Mouse (Mus musculus) CH12.LX (cell line): ENCODE results near the gene Fxyd2.

Experiments
- BHLHE40 ChIP-seq: IDR thresholded peaks from 2 replicates; pipeline ENCODE4 v1.6.1; 2011; ENCODE audit warnings: mild to moderate bottlenecking, low read depth, low read length, improper control_type of control experiment
- CTCF ChIP-seq, 2 experiments: IDR thresholded peaks in 1 of 2; conservative IDR thresholded peaks in 1 of 2; 2 replicates each; pipeline ENCODE4 v1.5.1; 2011 to 2012; ENCODE audit warnings: low read depth in 2 of 2, low read length in 2 of 2, improper control_type of control experiment in 1 of 2, inconsistent platforms in 1 of 2, mild to moderate bottlenecking in 1 of 2, moderate library complexity in 1 of 2
- E2F4 ChIP-seq: IDR thresholded peaks from 2 replicates; pipeline ENCODE4 v1.6.1; 2011; ENCODE audit warnings: low read depth, low read length, improper control_type of control experiment; ENCODE audit not compliant: insufficient replicate concordance
- ELF1 ChIP-seq: IDR thresholded peaks from 2 replicates; pipeline ENCODE4 v1.6.1; 2014; ENCODE audit warnings: low read depth, mild to moderate bottlenecking, inconsistent platforms, low read length, improper control_type of control experiment
- EP300 ChIP-seq: IDR thresholded peaks from 2 replicates; pipeline ENCODE4 v1.6.1; 2011; ENCODE audit warnings: low read length, improper control_type of control experiment
- ETS1 ChIP-seq: conservative IDR thresholded peaks from 2 replicates; pipeline ENCODE4 v1.6.1; 2012; ENCODE audit warnings: low read depth, mild to moderate bottlenecking, inconsistent platforms, low read length, improper control_type of control experiment, moderate library complexity
- MAX ChIP-seq: IDR thresholded peaks from 2 replicates; pipeline ENCODE4 v1.6.1; 2011; ENCODE audit warnings: low read length, improper control_type of control experiment
- NELFE ChIP-seq: IDR thresholded peaks from 2 replicates; pipeline ENCODE4 v1.6.1; 2011; ENCODE audit warnings: low read depth, low read length, improper control_type of control experiment
- PAX5 ChIP-seq: IDR thresholded peaks from 2 replicates; pipeline ENCODE4 v1.6.1; 2012; ENCODE audit warnings: low read length, inconsistent platforms, mixed read lengths
- POLR2A ChIP-seq: IDR thresholded peaks from 2 replicates; pipeline ENCODE4 v1.6.1; 2011; ENCODE audit warnings: low read depth, mild to moderate bottlenecking, improper control_type of control experiment, low read length
- SIN3A ChIP-seq: IDR thresholded peaks from 2 replicates; pipeline ENCODE4 v1.6.1; 2012; ENCODE audit warnings: low read length, improper control_type of control experiment, inconsistent platforms
- ZC3H11A ChIP-seq: IDR thresholded peaks from 2 replicates; pipeline ENCODE4 v1.6.1; 2012; ENCODE audit warnings: low read depth, mild to moderate bottlenecking, inconsistent platforms, low read length, improper control_type of control experiment
- ZMIZ1 ChIP-seq: IDR thresholded peaks from 2 replicates; pipeline ENCODE4 v1.6.1; 2012; ENCODE audit warnings: low read depth, mild to moderate bottlenecking, inconsistent platforms, low read length, improper control_type of control experiment

- TF ChIP-seq SIN3A (no peak), E2F4 (no peak), POLR2A (no peak), ZMIZ1 (no peak), MAX (no peak), EP300 (no peak), NELFE (no peak), CTCF (conservative IDR thresholded peaks at IDR 0.05 in 1 of 2, IDR thresholded peaks at IDR 0.05 in 1 of 2; ENCODE audit: low read depth in 2 of 2, low read length in 2 of 2) (no peak), ETS1 (no peak), ZC3H11A (no peak), PAX5 (no peak), BHLHE40 (no peak), ELF1 (no peak)
Observed at GRCm38 (mm10) chr9:45401851-45402250, 2.4 kb downstream of the Fxyd2 start.
